Mouse (Mus musculus) C3H10T1/2 (cell line): ENCODE results near the gene Itfg1. TPM values are rescaled to one million over a fixed set of nuclear protein-coding genes. Genes with fewer than 3 reads are reported as not detected.

Experiments
- polyA plus RNA-seq, 2 experiments: library from polyadenylated mRNA; unstranded; fragments of >200 nt; fragmentation: generic; extraction: Trizol; gene quantifications; one replicate each; pipeline ENCODE4 v1.2.1; 2012; ENCODE audit warnings: missing spikeins in 2 of 2

Gene Itfg1
- polyA plus RNA-seq = 10 to 100 TPM in 1 of 2 experiments, 1 to 10 TPM in 1; 1.6 to 24.1 TPM

DNA sequence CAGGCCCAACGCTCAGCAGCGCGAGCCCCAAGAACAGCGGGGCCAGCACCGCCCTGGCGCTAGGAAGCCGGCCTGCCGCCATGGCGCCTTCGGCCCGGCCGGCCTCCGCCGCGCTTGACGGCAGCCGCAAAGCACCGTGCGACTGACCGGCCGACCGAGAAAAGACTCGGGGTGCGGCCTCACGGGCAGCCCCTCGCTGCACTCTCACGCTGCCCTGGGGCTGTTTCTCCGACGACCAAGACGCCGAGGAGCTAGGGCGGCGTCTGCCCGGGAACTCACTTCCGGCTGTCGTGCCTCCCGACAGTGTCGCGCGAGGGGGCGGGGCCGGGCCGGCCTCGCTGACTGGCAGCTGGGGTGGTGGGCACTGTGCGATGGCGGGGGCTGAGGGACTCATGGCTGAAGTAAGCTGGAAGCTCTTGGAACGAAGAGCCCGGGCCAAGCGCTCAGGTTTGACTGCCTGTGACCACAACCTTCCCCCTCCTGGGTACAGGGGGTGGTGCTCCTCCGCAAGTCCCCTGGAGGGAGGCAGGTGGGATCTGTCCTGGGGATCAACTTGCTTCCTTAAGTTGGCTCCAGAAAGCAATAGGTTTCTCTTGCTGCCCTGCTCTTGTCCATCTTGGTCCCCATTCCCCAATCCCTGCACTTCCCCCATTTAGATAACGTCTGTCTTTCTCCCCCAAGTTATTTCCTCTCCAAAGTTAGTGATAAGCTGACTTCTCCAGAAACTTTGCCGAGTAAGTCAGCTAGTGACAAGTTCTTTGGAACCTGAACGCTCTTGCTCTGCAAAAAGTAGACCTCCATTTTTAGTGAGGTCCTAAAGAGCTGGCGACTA is at the start of gene Itfg1, which contains the start of gene Phkb:
TSS of gene Itfg1 (minus strand) at position 265 of the 832 bp plus-strand sequence.
TSS of gene Phkb (plus strand) at position 303 of the 832 bp plus-strand sequence.

GRCm38 (mm10) chr8:85700751-85701351 is 139.9 kb downstream of the Itfg1 start, which contains the start of gene Neto2:
TSS of gene Neto2 (minus strand) at chr8:85700924.

Other genes with a start within 250 kb of the Itfg1 start
- under 1 TPM; 0.22 to 0.85 TPM for gene Neto2, start 140.0 kb downstream of the Itfg1 start, polyA plus RNA-seq
- gene Phkb, start within 50 bp of the Itfg1 start, polyA plus RNA-seq = 10 to 100 TPM in 1 of 2 experiments, under 1 TPM in 1; 0.57 to 13.6 TPM